Mouse (Mus musculus) CD4-positive helper T cell, adult 2 months (primary cell): ENCODE data around the gene Dusp15.

Experiments used
- DNase-seq: peaks from one replicate; pipeline ENCODE4 v3.0.0-alpha.2; 2012; ENCODE audit warnings: low read depth, missing footprints, low spot score

Dusp15 gene

DNA sequence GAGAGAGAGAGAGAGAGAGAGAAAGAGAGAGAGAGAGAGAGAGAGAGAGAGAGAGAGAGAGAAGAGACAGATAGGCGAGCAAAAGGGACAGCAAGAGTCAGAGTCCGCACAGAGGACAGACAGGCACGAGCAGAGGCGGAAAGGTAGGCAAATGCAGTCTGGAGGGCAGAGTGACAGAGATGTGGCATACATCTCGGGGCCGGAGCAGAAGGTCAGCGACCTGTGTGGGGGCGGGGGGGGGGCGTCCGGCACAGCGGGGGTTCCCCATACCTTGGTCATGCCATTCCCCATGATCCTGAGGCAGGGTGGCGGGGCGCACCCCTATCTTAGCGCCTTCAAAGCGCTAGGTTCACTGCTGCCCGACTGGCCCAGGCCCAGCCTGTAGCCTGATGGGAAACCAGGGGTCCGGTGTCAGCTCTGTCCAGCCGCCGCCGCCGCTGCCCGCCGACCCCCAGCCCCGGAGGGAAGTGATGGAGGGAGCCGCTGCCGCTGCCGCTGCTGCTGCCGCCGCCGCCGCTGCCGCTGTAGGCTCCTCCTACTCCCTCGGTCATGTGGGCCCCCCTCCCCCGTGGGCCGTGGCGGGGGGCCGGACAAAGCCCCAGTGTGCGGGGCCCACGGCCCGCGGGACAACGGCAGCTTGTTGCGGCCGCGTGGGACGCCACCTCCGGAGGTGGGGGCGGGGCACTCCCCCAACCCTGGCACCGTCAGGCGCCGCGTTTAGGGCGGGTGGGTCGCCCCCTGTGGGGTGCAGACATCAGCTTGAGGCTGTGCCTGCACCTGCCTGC lies at the start of gene Dusp15:
Gene Dusp15, minus strand, starts transcription at position 634 of the 785 bp plus-strand sequence.
- DNase-seq = peak; percentile 26

DNA sequence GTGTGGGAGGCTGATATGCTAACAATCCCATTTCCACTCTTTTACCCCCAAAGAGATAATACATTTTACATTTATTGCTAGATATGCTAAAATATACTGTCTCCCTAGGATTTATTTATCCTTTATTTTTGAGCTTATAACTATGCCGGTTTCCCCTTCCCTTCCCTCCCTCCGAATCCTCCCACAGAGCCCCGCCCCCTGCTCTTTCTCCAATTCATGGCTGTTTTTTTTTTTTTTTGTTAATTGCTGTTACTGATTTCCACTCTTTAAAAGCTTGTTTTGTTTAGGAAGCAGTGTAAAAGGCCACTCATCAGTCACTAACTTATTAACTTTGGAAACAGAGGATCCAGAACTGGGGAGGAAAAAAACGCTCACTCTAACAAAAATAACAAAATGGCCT lies 45.5 kb upstream of the Dusp15 start:
- no peak for DNase-seq

DNA sequence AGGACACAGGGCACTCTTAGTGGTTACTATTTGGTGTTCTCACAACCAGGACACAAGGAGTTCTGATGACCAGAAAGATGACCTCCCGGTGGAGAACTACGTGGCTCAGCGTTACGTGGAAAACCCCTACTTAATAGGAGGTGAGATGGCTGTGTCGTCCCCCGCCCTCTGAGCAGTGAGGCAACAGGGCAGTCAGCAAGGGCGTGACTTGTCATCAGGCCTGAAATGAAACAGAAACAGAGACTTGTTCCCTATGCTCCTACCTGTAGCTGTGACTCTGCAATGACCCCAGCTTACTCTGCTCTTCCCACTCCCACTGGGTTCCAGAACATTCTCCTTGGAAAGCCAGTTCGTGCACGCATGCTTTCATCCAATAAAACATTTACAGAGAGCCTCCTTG lies 40.0 kb upstream of the Dusp15 start:
- no peak for DNase-seq

DNA sequence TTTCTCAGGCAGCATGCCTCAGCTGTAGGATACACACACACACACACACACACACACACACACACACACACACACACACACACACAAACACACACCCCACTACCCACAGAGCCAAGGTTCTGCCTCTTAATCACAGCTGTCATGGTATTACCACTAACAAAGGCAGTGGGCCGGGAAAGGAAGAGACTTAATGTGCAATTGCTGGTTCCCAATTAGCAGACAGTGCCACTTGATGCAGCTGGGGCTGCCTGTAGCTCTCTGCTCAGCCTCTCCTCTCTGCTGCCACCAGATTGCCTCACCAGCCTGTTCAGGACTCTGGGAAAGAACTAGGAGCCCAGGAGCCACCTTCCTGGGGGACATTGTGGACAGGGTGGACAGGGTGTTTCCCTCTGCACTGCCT lies 34.1 kb upstream of the Dusp15 start:
- no peak for DNase-seq

DNA sequence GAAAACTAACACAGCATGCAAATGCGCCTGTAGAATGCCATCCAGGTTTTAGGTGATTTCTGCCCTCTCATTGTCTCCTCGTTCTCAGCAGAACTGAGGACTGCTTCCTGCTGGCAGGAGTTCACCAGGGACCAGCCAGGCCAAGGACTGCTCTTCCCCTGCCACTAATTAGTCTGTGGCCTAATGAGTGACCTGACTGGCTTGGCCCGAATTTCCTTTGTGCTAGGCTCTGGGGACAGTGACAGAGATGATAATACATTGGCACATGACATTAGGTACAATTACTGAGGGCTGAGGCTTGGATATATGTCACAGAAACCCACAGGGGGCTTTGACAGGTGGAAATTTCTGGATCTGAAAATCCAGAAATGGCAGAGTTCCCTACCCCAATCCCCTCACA lies 25.5 kb upstream of the Dusp15 start:
- no peak for DNase-seq

DNA sequence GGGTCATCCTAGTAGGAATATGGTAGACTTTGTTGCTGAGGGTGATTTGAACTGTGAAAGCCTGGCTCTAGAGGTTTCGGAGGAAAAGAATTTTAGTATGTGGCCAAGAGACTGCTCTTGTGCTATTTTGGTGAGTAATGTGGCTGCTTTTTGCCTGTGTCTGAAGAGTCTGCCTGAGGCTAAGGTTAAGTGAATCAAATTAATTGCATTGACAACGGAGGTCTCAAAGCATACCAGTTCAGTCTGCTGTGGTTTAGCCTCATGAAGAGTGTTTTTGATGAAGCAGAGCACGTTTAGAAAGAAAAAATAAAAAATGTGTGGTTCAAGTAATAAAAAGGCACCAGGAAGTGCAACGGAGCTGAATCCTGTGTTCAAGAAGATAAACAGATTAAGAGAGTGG lies 14.1 kb upstream of the Dusp15 start:
- no peak for DNase-seq

DNA sequence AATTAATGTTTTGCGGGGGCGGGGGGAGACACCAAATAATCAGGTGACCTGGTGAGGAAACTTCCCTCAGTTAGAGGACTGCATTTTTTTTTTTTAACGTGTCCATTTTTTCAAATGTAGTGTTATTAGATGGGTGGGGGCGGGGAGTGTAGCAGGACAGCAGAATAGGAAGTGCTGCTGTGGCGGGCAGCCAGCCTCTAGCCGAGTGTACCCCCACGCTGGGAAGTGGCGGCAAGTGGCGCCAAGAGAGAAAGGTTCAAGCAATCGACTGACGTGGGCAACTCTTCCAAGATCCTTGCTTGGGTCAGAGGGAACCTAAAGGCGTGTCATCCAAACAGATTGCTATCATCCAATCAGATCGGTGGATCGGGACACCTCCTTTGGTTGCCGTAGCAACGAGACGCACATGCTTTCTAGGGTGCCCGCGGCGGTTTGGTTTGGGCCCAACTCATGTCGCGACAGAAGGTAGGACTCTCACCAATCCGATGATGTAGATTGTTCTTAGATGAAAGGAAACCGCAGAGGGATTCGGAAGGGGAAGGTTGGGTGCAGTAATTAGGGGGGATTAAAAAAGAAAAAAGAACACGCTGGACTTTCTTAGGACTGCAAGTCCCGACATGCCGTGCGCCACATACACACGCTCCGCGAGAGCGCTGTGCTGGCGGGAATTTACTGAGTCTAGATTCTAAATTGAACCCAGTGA lies 10.7 kb upstream of the Dusp15 start, which contains the start of gene Ttll9:
Gene Ttll9, plus strand, starts transcription at position 395 of the 703 bp plus-strand sequence.
- peak; percentile 59 for DNase-seq

- no peak for DNase-seq
Measured at GRCm38 (mm10) chr2:152958116-152958515, 6.6 kb upstream of the Dusp15 start.

- no peak for DNase-seq
Measured at GRCm38 (mm10) chr2:152951850-152952720, 587 bp upstream of the Dusp15 start.

DNA sequence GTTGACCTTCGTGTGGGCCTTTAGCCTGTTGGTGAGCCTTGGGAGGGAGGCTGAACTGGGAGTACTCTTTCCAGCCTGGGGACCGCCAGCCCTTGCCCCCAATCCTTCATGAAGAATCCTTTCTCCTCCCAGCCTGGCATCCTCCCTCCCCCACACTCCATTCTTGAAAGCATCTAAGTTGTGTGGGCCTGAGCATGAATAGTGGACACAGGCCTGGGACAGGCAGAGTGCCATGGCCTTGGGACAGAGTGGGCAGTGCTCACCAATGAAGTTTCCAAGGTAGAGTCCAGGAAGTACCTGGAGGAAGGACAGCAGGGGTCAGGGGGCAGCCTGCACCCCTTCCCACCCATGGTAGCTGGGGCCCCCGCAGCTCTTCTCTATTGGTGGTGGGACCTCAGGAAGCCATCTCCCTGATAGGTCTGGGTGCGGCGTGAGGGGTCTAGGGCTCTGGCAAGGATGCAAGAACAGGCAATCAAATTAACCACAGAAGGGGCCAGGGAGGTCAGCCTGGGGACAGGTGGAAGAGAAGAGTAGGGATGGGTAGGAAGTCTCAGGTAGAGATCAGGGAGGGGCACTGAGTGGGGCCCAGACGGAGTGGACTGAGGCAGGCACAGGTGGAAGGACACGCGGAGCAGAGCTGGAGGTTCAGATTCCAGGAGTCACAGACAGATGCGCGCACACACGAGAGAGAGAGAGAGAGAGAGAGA lies 987 bp downstream of the Dusp15 start:
- no peak for DNase-seq

DNA sequence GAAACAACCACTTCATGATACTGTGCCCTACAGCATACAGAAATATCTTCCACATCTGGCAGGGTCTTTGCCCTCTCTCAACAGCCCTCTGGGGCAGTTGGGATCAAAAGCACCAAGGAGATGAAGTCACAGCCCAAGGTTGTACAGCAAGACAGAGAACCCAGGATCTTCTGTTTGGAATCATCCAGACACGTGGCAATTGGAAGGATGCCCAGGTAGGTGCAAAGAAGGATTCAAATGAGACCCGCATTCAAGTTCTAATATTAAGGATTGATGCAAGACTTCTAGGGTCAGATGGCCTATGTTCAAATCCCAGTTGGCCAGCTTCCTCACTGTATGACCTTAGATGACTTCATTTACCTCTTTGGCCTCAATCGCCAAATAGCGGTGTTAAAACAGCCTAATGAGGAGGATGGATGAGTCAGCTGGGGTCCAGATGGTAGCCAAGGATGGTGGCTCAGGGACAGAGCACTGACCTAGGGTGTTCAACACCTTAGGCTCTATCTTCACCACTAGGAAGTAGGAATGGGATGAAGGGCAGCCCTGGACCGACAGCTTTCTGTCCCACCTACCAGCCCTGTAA lies 3.0 kb downstream of the Dusp15 start:
- DNase-seq = no peak

GRCm38 (mm10) chr2:152947098-152947497 lies 4.4 kb downstream of the Dusp15 start:
- no peak for DNase-seq

DNA sequence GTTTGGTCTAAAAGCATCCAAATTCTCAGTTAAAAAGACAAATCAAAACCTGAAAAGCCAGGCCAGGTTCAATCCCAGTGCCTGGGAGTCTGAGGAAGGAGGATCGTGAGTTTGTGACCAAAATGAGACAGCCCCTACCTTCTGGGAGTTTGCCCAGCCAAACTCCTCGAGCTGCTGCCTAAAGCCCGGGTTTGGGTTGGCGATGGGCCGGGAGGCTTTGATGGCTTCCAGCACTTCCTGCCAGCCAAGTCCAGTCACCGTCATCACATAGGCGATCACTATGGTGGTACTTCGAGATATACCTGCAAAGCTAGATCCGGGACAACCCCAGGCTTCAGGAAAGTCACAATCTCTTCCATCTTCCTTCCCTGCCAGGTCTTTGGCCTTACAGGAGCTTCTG lies 7.5 kb downstream of the Dusp15 start:
- DNase-seq = no peak

- no peak for DNase-seq
Measured at GRCm38 (mm10) chr2:152943568-152943967, 7.9 kb downstream of the Dusp15 start.

DNA sequence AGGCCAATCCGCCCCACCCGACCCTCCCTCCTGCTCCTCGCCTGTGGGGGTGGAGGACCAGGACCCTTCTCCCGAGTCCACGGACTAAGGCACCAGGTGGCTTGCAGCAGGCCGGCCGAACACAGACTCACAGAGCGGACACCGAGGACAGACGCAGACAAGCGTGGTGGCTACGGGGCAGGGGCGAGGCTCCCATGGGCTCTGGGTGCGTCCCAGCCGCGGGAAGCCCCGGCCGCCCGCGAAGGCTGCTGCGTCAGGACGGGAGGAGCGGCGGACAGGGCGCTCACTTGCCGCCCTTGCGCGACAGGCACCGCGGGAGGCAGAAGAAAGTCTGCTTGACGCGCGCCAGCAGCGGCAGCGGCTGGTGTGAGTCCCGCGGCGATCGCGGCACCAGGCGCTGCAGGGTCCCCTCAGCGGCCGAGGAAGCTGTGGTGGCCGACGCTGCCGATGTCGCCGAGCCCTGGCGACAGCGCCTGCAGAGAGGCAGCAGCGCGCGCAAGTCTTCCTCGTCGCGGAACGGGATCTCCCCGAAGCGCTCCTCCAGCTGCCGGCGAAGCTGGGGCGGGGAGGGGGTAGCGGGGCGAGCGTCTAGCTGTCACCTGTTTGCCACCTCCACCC lies 8.5 kb downstream of the Dusp15 start:
- no peak for DNase-seq

GRCm38 (mm10) chr2:152941776-152942175 lies 9.7 kb downstream of the Dusp15 start:
- no peak for DNase-seq

DNA sequence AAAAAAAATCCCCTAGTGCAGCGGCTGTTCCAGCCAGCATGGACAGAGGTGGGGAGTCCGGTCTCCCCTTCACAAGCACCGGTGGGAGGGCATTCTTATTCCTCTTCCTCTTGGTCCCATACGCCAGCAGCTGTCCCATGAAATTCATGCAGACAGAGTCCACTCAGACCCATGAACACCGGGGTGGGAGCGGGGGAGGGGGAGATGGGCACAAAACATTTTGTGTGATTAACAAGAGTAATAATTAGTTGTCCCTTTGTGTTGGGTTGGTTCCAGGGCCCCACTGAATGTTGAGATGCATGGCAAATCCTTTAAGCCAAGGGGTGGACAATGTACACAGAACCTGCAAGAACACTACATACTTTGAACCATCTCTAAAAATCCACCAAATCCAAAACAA lies 10.4 kb downstream of the Dusp15 start:
- DNase-seq = no peak

GRCm38 (mm10) chr2:152939846-152940245 lies 11.7 kb downstream of the Dusp15 start:
- DNase-seq = peak; percentile 27

GRCm38 (mm10) chr2:152933614-152934013 lies 17.9 kb downstream of the Dusp15 start:
- peak; percentile 23 for DNase-seq

DNA sequence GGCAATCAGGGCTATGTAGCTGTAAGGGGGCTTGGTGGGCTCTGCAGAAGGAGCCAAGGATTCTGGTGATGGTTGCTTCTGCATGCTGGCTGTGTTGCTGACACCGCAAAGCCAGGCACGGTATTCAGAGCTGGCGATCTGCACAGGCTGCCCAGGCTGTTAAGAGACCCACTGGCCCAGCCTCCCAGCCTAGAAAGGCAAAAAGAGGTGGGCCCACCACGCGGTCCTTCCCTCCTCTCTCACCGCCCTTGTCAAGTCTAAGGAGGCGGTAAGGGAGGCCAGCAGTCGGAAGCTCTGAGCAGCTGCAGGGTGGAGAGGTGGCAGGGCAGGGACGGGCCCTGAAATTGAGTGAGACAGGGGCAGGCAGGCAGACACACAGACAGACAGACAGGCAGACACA lies 18.4 kb downstream of the Dusp15 start, which contains the start of gene Foxs1:
Gene Foxs1, minus strand, starts transcription at position 161 of the 400 bp plus-strand sequence.
- DNase-seq = no peak
